Mouse (Mus musculus) adrenal gland, adult 18-20 months (tissue): ENCODE data around the gene Colgalt1. TPM values are rescaled to one million over a fixed set of nuclear protein-coding genes. Genes with fewer than 3 reads are reported as not detected.

ENCODE experiments used
- DNase-seq, 2 experiments: peaks; one replicate each; pipeline ENCODE4 v3.0.0; 2021 to 2022; ENCODE audit warnings: low spot score in 2 of 2
- total RNA-seq, 2 experiments: library from RNA; stranded (reverse); gene quantifications; 1 replicate in 1 of 2; 2 replicates in 1 of 2; pipeline ENCODE4 v1.2.3; 2021

The Colgalt1 gene
- total RNA-seq, 2 experiments from 2014 or later, result 48.4 to 61.1 TPM

GRCm38 (mm10) chr8:71588762-71589161, 22.0 kb upstream of the Colgalt1 start:
- DNase-seq, result no peak

GRCm38 (mm10) chr8:71591017-71591416, 19.8 kb upstream of the Colgalt1 start:
- no peak for DNase-seq

- DNase-seq, result peak; percentile 95 to 97
Measured at GRCm38 (mm10) chr8:71591471-71592373, 19.1 kb upstream of the Colgalt1 start, which contains the start of gene Pgls. Gene Pgls (plus strand): TSS chr8:71592176.

GRCm38 (mm10) chr8:71592374-71593170, 18.2 kb upstream of the Colgalt1 start:
- peak; percentile 77 to 78 for DNase-seq

DNA sequence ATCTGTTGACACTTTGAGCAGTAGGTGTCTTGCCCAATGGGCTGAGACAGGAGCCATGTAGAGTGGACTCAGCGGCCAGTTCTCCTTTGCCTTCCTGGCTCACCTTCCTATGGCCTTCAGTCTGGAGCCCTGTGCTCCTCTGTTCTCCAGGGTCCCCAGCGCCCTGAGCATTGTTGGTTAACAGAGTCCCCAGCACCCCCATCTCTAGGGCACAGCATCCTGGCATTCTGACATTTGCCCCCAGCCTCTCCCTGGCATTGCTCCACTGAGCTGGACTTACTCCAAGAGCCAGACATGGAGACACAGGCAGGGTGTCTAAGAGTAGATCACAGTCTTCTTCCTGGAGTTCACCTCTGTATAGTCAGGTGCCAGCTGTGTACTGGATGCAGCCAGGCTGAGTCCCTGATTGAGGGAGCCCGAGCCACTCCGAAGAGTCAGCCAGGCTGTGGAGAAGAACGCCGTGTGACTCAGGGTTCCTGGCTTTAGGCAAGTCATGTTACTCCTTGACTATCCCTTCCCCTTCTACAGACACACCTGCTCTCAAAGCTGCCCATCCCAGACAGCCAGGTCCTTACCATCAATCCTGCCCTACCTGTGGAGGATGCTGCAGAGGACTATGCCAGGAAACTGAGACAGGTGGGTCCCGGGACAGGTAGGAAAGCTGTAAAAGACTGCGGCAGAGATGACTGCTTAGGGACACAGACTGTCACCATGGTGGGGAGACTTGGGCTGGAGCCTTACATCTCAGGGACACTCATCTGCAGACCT, 17.1 kb upstream of the Colgalt1 start:
- no peak for DNase-seq

- DNase-seq, result no peak
Measured at GRCm38 (mm10) chr8:71594324-71594722, 16.5 kb upstream of the Colgalt1 start.

- DNase-seq, result peak; percentile 93
Measured at GRCm38 (mm10) chr8:71595862-71596261, 14.9 kb upstream of the Colgalt1 start.

DNA sequence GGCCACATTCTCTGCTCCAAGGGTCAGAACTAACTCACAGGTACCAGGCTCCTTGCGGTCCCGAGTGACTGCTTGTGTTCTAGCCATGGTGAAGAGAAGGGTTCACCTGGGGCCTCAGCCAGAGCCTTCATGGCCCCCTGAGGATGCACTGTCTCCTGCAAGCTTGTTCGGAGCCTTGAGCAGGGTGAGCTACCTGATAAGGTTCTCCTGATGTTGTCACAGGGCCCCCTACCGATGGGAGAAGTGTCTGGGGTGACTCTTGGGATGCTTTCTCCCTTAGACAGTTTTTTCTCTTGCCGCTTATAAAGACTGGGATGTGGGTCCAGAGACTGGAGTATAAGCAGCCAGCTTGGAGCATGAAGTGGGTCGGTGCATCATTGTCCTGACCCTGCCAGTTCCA, 14.4 kb upstream of the Colgalt1 start:
- DNase-seq, result no peak

DNA sequence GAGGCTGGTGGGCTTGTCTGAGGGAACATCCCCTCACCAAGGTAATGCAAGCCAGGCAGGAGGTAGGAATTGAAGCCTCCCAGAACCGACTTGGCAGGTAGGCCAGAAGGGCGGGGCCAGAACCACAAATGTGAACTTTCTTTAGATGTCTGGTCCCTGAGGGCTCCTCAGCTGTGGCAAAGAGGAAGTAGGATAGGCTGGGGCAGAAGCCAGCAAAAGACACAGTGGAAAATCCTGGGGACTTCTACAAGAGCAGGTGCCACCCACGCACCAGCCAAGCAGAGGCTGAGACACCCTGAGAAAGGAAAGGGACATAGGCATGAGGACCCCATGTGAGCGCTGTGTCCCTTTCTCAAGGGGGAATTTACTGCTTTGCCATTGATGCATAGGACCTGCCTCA, 14.0 kb upstream of the Colgalt1 start:
- no peak for DNase-seq

GRCm38 (mm10) chr8:71597451-71597850, 13.3 kb upstream of the Colgalt1 start, which contains the start of gene Fam129c:
Gene Fam129c (plus strand): TSS chr8:71597648.
- no peak for DNase-seq

DNA sequence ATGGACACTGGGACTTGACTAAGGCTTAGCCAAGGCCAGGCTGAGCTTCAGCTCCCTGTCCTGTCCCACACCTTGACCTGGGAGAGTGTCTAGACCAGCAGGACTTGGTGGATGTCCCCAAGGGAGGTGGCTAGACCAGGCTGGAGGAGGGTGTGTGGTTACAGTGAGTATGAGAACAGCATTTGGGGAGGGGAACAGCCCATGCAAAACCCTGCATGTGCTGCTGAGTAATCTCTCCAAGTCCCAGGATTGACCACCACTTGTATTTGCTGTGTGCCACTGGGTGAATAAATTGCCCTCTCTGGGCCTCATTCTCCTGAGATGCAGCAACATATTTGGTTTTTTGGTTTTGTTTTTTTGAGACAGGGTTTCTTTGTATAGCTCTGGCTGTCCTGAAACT, 12.4 kb upstream of the Colgalt1 start:
- no peak for DNase-seq

GRCm38 (mm10) chr8:71598841-71599240, 12.0 kb upstream of the Colgalt1 start:
- no peak for DNase-seq

- DNase-seq, result no peak
Measured at GRCm38 (mm10) chr8:71601939-71602665, 8.7 kb upstream of the Colgalt1 start.

DNA sequence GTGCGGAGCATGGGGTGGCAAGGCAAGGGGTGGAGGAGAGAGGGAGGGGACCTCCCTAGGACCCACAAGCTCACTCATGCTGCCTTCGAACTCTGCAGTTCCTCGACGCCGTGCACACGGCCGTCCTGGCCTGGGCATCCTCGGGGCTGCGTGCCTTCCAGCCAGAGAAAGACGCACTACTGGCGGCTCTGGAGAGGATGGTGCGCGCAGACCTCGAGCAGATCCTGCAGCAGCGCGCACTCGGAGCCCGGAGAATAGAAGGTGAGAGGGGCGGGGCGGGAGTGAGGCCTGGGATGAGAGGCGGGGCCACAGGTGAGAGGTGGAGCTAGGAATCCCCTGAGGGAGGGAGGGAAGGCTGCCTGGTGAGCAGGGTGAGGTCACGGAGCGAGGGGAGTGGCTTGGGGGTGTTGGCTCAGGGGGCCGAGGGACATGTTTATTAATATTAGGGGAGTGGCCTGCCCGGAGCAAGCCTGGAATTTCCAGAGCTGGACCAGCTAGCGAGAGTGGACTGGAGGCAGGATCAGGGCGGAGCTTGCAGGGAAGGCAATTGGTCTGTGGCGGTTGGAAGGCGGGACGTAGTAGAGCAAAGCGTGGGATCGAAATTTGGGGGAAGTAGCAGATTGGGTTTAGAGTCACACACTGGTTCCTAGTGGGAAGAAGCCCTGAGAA, 8.0 kb upstream of the Colgalt1 start:
- peak; percentile 57 for DNase-seq

GRCm38 (mm10) chr8:71604021-71604420, 6.8 kb upstream of the Colgalt1 start:
- DNase-seq, result no peak

- no peak for DNase-seq
Measured at GRCm38 (mm10) chr8:71612141-71612540, 1.3 kb downstream of the Colgalt1 start.

GRCm38 (mm10) chr8:71613418-71613817, 2.6 kb downstream of the Colgalt1 start:
- no peak for DNase-seq

GRCm38 (mm10) chr8:71619786-71620185, 9.0 kb downstream of the Colgalt1 start:
- DNase-seq, result no peak

GRCm38 (mm10) chr8:71625088-71625487, 14.3 kb downstream of the Colgalt1 start:
- DNase-seq, result no peak

GRCm38 (mm10) chr8:71626753-71627152, 16.0 kb downstream of the Colgalt1 start:
- no peak for DNase-seq
